In the genomic region with DNA sequence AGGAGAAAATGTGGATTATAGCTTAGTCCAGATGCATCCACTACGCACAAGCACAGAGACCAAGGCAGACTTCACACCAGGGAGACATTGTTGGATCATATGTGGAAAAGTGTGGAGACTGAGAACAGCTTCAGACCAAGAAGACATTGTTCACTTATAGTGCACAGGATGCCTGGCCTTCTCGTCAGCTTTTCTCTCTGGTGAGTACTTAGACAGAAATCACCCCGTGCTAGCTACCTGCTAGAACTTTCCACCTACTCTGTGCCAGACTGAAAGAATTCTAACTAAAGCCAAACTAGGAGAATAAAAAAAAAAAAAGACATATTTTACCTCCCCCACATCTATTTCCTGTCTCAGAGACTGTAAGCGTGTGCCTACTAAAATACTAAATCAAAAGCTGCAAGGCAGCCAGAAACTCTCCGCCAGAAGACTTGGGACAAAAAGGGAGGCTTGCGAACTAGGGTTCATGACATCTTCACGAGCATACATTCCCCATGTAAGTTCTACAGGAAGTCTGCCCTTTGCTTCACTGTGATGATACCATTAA, we compare ENCODE assay signal across 27 mouse cellular contexts. TPM values are rescaled to one million over a fixed set of nuclear protein-coding genes. Genes with fewer than 3 reads are reported as not detected.
DNase-seq lines count a peak whose midpoint lies in the region; ATAC-seq lines count a peak whose summit lies in the region.
"Had no signal": no experiment of that assay in that cellular context is flagged by ENCODE, and none has a peak within 500 bp of the region (broad histone marks: within the 10 kb centered on the region; RNA-seq: fewer than 3 reads in every experiment).

No protein-coding gene starts in this region.

- H3K4me2 ChIP-seq in limb, embryonic 13.5 days (replicated peaks): no peak overlapping the region
- H3K4me2 ChIP-seq in limb, embryonic 15.5 days: no peak overlapping the region
- H3K4me2 ChIP-seq: embryonic facial prominence, embryonic 12.5 days; forebrain, embryonic 15.5 days; hindbrain, embryonic 15.5 days had no signal

- no peak for DNase-seq in frontal cortex, postnatal 14 days (ENCODE audit: low spot score in 2 of 2)
- no peak for DNase-seq in limb, embryonic 10.5 days (ENCODE audit: low spot score)
- no peak for DNase-seq in layer of hippocampus, adult 8-10 months (ENCODE audit: low spot score in 2 of 2)
- DNase-seq in heart, postnatal 36 days: no peak
- DNase-seq: adrenal gland, adult 8-10 months; adrenal gland, postnatal 36 days; B cell, adult 2 months; cerebellum, adult 11 months; cerebellum, adult 8-10 months; cerebellum, postnatal 25 days; gastrocnemius, postnatal 14 days had no signal

- H3K9ac ChIP-seq in limb, embryonic 13.5 days: no peak overlapping the region
- no peak overlapping the region for H3K9ac ChIP-seq in limb, embryonic 15.5 days
- H3K9ac ChIP-seq: embryonic facial prominence, embryonic 12.5 days; forebrain, embryonic 15.5 days; hindbrain, embryonic 15.5 days had no signal

- peak; percentile 69 for ATAC-seq in frontal cortex, adult (ENCODE audit: low TSS enrichment)
- ATAC-seq in limb, embryonic 13.5 days (ENCODE audit: low FRiP score, low read depth): peak; percentile 57
- ATAC-seq in limb, embryonic 15.5 days (ENCODE audit: insufficient number of reproducible peaks, low FRiP score, low TSS enrichment, low read depth): peak; percentile 48; the same call in 1 of the 2 replicates
- ATAC-seq: forebrain, embryonic 15.5 days had no signal

- no peak overlapping the region for H3K4me3 ChIP-seq in limb, embryonic 13.5 days
- H3K4me3 ChIP-seq in limb, embryonic 10.5 days: no peak overlapping the region
- H3K4me3 ChIP-seq in limb, embryonic 15.5 days: no peak overlapping the region
- H3K4me3 ChIP-seq: embryonic facial prominence, embryonic 12.5 days; forebrain, embryonic 15.5 days; heart, embryonic 10.5 days; hindbrain, embryonic 15.5 days had no signal

- H3K27me3 ChIP-seq in limb, embryonic 13.5 days: no peaks in the 10 kb centered on the region
- no peaks in the 10 kb centered on the region for H3K27me3 ChIP-seq in limb, embryonic 10.5 days (ENCODE audit: low read depth, poor library complexity, severe bottlenecking)
- H3K27me3 ChIP-seq in limb, embryonic 15.5 days: no peaks in the 10 kb centered on the region
- H3K27me3 ChIP-seq: embryonic facial prominence, embryonic 12.5 days; forebrain, embryonic 15.5 days; hindbrain, embryonic 15.5 days had no signal

- no peaks in the 10 kb centered on the region for H3K36me3 ChIP-seq in limb, embryonic 13.5 days
- H3K36me3 ChIP-seq in limb, embryonic 10.5 days: no peaks in the 10 kb centered on the region
- no peaks in the 10 kb centered on the region for H3K36me3 ChIP-seq in limb, embryonic 15.5 days
- H3K36me3 ChIP-seq: embryonic facial prominence, embryonic 12.5 days; forebrain, embryonic 15.5 days; heart, embryonic 10.5 days; hindbrain, embryonic 15.5 days had no signal

- intact Hi-C loops in heart, postnatal 36 days (cut with DNase I): no loop called here

- peaks cover 11% of the 10 kb centered on the region for H3K4me1 ChIP-seq in limb, embryonic 13.5 days
- no peaks in the 10 kb centered on the region for H3K4me1 ChIP-seq in limb, embryonic 10.5 days
- peaks cover 11% of the 10 kb centered on the region; the same call in 1 of the 2 replicates for H3K4me1 ChIP-seq in limb, embryonic 15.5 days
- H3K4me1 ChIP-seq: embryonic facial prominence, embryonic 12.5 days; forebrain, embryonic 15.5 days; heart, embryonic 10.5 days; hindbrain, embryonic 15.5 days had no signal

- 61% methylated on average over 7 of the region's 7 CpGs for WGBS in limb, embryonic 13.5 days
- 87% methylated on average over 7 of the region's 7 CpGs for WGBS in limb, embryonic 10.5 days
- 54% methylated on average over 7 of the region's 7 CpGs for WGBS in limb, embryonic 15.5 days

- H3K27ac ChIP-seq in limb, embryonic 13.5 days: peak overlapping the region; percentile 10; the same call in 1 of the 2 replicates
- H3K27ac ChIP-seq in limb, embryonic 10.5 days: no peak overlapping the region
- peak overlapping the region; percentile 55 for H3K27ac ChIP-seq in limb, embryonic 15.5 days
- H3K27ac ChIP-seq: embryonic facial prominence, embryonic 12.5 days; forebrain, embryonic 15.5 days; heart, embryonic 10.5 days; hindbrain, embryonic 15.5 days had no signal

- no peaks in the 10 kb centered on the region for H3K9me3 ChIP-seq in limb, embryonic 13.5 days
- H3K9me3 ChIP-seq in limb, embryonic 10.5 days (replicated peaks): no peaks in the 10 kb centered on the region
- H3K9me3 ChIP-seq in limb, embryonic 15.5 days: no peaks in the 10 kb centered on the region
- H3K9me3 ChIP-seq: embryonic facial prominence, embryonic 12.5 days; forebrain, embryonic 15.5 days; heart, embryonic 10.5 days; hindbrain, embryonic 15.5 days had no signal

RNA-seq across cellular contexts. Expression of a gene that starts 51.3 kb away (rescaled TPM):
- not detected in 2 replicates for polyA plus RNA-seq in limb, embryonic 13.5 days (2015; fragmentation: Nextera tagmentation; extraction: Ambion mirVana)
- polyA plus RNA-seq in limb, embryonic 10.5 days (2016; fragmentation: Nextera tagmentation; extraction: Ambion mirVana): not detected in 2 replicates
- polyA plus RNA-seq in limb, embryonic 15.5 days (2015; fragmentation: Nextera tagmentation; extraction: Ambion mirVana): not detected in 2 replicates
- not detected for total RNA-seq in layer of hippocampus, adult 8-10 months (2022)
- total RNA-seq in heart, postnatal 36 days (2021): not detected
- total RNA-seq: adrenal gland, adult 8-10 months; adrenal gland, postnatal 36 days; ES-E14; gastrocnemius, adult 18-20 months; gastrocnemius, postnatal 14 days; heart, postnatal 25 days had no signal
- polyA plus RNA-seq: brain, embryonic 14.5 days; cortical plate, adult 2 months; embryonic facial prominence, embryonic 12.5 days; forebrain, embryonic 11.5 days; forebrain, embryonic 15.5 days; frontal cortex, adult 2 months; heart, embryonic 10.5 days; heart, embryonic 14.5 days; hindbrain, embryonic 11.5 days; hindbrain, embryonic 15.5 days had no signal
